Mouse (Mus musculus): Measurements from ENCODE around the gene Bcor. TPM values are rescaled to one million over a fixed set of nuclear protein-coding genes. Genes with fewer than 3 reads are reported as not detected.

The Bcor gene
- total and polyA plus RNA-seq, 3 experiments, result 44.6 to 88.7 (median 61.6) TPM

DNA sequence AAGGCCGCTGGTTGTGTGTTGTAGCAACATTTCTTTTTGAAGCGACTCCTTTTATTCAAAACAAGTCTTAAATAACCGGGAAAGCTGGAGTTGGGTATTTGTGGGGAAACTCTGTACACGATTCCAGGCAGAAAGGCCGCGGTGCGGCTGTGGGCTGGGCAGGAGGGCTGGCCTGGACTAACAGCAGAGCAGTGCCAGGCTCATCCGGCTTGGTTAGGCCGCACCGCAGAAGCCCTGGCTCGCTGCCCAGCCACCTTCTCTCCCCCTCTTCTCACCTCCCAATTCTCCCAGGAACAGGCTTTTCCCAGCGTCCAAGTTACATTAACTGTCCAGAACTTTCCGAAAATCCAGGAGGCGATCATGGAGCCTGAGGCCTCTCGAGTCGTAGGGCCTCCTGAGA is 77.4 kb downstream of the Bcor start:
- DNase-seq (ENCODE audit: low read depth, low spot score), result no peak
- peaks cover 0 to 18% of the 10 kb centered on the region in 2 experiments; a peak in 2 of 4 replicates for H3K36me3 ChIP-seq (ENCODE audit: control insufficient read depth in 1 of 2, insufficient read depth in 2 of 2, low read length in 2 of 2)
- no peak overlapping the region for H3K9ac ChIP-seq (ENCODE audit: control insufficient read depth, low read depth, low read length, poor library complexity, severe bottlenecking)
- no peak overlapping the region for H3K27ac ChIP-seq (ENCODE audit: control insufficient read depth, low read depth, low read length)
- TF ChIP-seq GATA1 (IDR thresholded peaks at IDR 0.05; ENCODE audit: low read depth, low read length) (no peak), KAT2A (conservative IDR thresholded peaks at IDR 0.05; ENCODE audit: low read depth, low read length) (no peak), SMC3 (IDR thresholded peaks at IDR 0.05; ENCODE audit: low read depth, low read length) (no peak), ETS1 (IDR thresholded peaks at IDR 0.05; ENCODE audit: low read depth, low read length) (no peak), CHD2 (IDR thresholded peaks at IDR 0.05; ENCODE audit: low read length) (no peak), EP300 (IDR thresholded peaks at IDR 0.05; ENCODE audit: low read depth in 1 of 2, low read length in 2 of 2) (no peak), TCF12 (IDR thresholded peaks at IDR 0.05; ENCODE audit: low read depth, low read length) (no peak), MAFK (IDR thresholded peaks at IDR 0.05; ENCODE audit: borderline replicate concordance, low read depth, low read length) (no peak), MAX (IDR thresholded peaks at IDR 0.05; ENCODE audit: low read length) (no peak), ZC3H11A (IDR thresholded peaks at IDR 0.05; ENCODE audit: low read depth, low read length) (no peak)
- peaks cover 46% of the 10 kb centered on the region for H3K79me2 ChIP-seq (ENCODE audit: control insufficient read depth, insufficient read depth, low read length, poor library complexity)
- H3K4me1 ChIP-seq (ENCODE audit: control insufficient read depth in 1 of 2, insufficient read depth in 2 of 2, low read length in 2 of 2), result peaks cover 4 to 16% of the 10 kb centered on the region in 2 experiments; a peak in 3 of 4 replicates
- no peak overlapping the region for H3K4me3 ChIP-seq (ENCODE audit: control insufficient read depth in 1 of 2, insufficient read depth in 1 of 2, low read depth in 2 of 2, low read length in 2 of 2)
- H3K27me3 ChIP-seq (ENCODE audit: control insufficient read depth in 1 of 2, insufficient read depth in 2 of 2, low read length in 2 of 2), result no peaks in the 10 kb centered on the region
- no peaks in the 10 kb centered on the region for H3K9me3 ChIP-seq (replicated peaks; ENCODE audit: insufficient read depth, low read length)

- Histone ChIP-seq H3K4me1 (ENCODE audit: control insufficient read depth in 1 of 2, insufficient read depth in 2 of 2, low read length in 2 of 2) (peaks cover 4 to 20% of the 10 kb centered on the region in 2 experiments; a peak in 3 of 4 replicates), H3K27ac (ENCODE audit: control insufficient read depth, low read depth, low read length) (no peak overlapping the region), H3K27me3 (ENCODE audit: control insufficient read depth in 1 of 2, insufficient read depth in 2 of 2, low read length in 2 of 2) (no peaks in the 10 kb centered on the region), H3K79me2 (ENCODE audit: control insufficient read depth, insufficient read depth, low read length, poor library complexity) (peaks cover 46% of the 10 kb centered on the region), H3K9ac (ENCODE audit: control insufficient read depth, low read depth, low read length, poor library complexity, severe bottlenecking) (no peak overlapping the region), H3K36me3 (ENCODE audit: control insufficient read depth in 1 of 2, insufficient read depth in 2 of 2, low read length in 2 of 2) (peaks cover 0 to 21% of the 10 kb centered on the region in 2 experiments; a peak in 2 of 4 replicates), H3K4me3 (ENCODE audit: control insufficient read depth in 1 of 2, insufficient read depth in 1 of 2, low read depth in 2 of 2, low read length in 2 of 2) (no peak overlapping the region), H3K9me3 (replicated peaks; ENCODE audit: insufficient read depth, low read length) (no peaks in the 10 kb centered on the region)
- DNase-seq (ENCODE audit: low read depth, low spot score), result peak; percentile 21
- TF ChIP-seq ZNF384 (IDR thresholded peaks at IDR 0.05; ENCODE audit: low read depth, low read length) (no peak), USF2 (IDR thresholded peaks at IDR 0.05; ENCODE audit: borderline replicate concordance in 1 of 2, insufficient read depth in 1 of 2, low read depth in 1 of 2, low read length in 2 of 2) (no peak), MAX (IDR thresholded peaks at IDR 0.05; ENCODE audit: low read length) (no peak), TAL1 (IDR thresholded peaks at IDR 0.05; ENCODE audit: low read length) (no peak), JUND (IDR thresholded peaks at IDR 0.05; ENCODE audit: low read depth, low read length) (no peak), HCFC1 (IDR thresholded peaks at IDR 0.05; ENCODE audit: low read depth, low read length) (no peak), ZKSCAN1 (IDR thresholded peaks at IDR 0.05; ENCODE audit: low read depth, low read length) (no peak), ELF1 (IDR thresholded peaks at IDR 0.05; ENCODE audit: low read depth, low read length) (no peak), CHD1 (IDR thresholded peaks at IDR 0.05; ENCODE audit: low read depth, low read length) (no peak), RAD21 (IDR thresholded peaks at IDR 0.05; ENCODE audit: low read depth, low read length) (no peak), SIN3A (IDR thresholded peaks at IDR 0.05; ENCODE audit: low read length) (no peak), CTCF (IDR thresholded peaks at IDR 0.05 in 2 of 3, conservative IDR thresholded peaks at IDR 0.05 in 1 of 3; ENCODE audit: control insufficient read depth in 1 of 3, insufficient read depth in 1 of 3, low read depth in 2 of 3, low read length in 3 of 3, poor library complexity in 1 of 3, severe bottlenecking in 1 of 3) (no peak), E2F4 (IDR thresholded peaks at IDR 0.05; ENCODE audit: borderline replicate concordance, low read depth, low read length) (no peak), SMC3 (IDR thresholded peaks at IDR 0.05; ENCODE audit: low read depth, low read length) (no peak)
Measured at GRCm38 (mm10) chrX:12082184-12082583, 78.0 kb downstream of the Bcor start.
